Mouse (Mus musculus) gastrocnemius, postnatal 14 days (tissue): ENCODE results near the gene 1810049J17Rik. TPM values are rescaled to one million over a fixed set of nuclear protein-coding genes. Genes with fewer than 3 reads are reported as not detected.
A peak's percentile ranks its signal among the peaks of the same experiment; 100 is the strongest.
"Not testable (repeated sequence)": the region's sequence is repeated elsewhere in the genome, so short reads cannot be mapped to it uniquely, and the experiment has no call there.

ENCODE experiments used
- DNase-seq: peaks from one replicate; pipeline ENCODE4 v3.0.0; 2021; ENCODE audit warnings: mixed read lengths
- intact Hi-C: fragments of 180-260 bp; cut with DNase I; formaldehyde crosslinking; loops from one replicate; pipeline ENCODE4 v1.15.1; 2025; ENCODE audit warnings: low total_unique reads
- long read RNA-seq, 2 experiments: library from polyadenylated mRNA; stranded (forward); transcript quantifications; one replicate each; pipeline ENCODE4 v2.0.0; 2021
- total RNA-seq, 2 experiments: library from RNA; stranded (reverse); gene quantifications; 2 replicates each; pipeline ENCODE4 v1.2.3; 2021

1810049J17Rik gene
- total RNA-seq = not detected
- long read RNA-seq, experiment 1 = 0 reads
- long read RNA-seq, experiment 2 = 0 reads

DNA sequence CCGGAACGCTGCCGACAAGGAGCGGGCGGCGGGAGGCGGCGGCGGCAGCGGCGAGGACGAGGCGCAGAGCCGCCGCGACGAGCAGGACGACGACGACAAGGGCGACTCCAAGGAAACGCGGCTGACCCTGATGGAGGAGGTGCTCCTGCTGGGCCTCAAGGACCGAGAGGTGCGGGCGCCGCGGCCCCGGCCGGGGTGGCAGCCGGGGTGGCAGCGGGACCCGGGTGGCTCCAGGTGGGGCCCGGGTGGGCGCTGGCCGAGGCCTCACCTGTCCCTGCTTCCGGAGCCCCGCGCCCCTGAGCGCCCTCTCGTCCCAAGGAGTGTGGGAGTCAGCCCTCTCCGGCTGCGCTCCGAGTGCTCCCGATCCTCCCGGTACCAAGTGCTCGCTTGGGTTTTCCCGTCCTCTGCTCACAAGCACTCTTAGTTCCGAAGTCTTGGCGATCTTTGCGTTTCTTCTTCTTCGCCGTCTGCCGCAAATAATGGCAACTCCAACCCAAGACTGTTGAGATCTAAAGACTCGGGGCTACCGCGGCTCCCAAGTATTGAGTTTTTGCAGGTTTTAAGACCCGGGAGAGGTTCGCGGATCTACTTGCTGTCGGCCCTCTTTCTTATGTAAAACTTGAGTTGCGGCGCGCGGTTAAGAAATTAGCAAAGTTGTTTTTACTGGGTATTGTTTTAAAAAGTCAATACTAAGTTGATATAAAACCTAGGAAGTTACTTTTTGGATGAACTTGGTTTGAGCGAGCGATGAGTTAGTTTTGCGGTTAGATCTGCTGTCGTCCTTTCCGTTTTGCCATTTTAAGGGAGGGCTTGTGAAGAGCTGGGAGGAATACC lies at the start of gene 1810049J17Rik:
Gene 1810049J17Rik (minus strand): TSS at position 112 of the 834 bp plus-strand sequence.
- intact Hi-C loops = no loop called here
- DNase-seq = no peak

DNA sequence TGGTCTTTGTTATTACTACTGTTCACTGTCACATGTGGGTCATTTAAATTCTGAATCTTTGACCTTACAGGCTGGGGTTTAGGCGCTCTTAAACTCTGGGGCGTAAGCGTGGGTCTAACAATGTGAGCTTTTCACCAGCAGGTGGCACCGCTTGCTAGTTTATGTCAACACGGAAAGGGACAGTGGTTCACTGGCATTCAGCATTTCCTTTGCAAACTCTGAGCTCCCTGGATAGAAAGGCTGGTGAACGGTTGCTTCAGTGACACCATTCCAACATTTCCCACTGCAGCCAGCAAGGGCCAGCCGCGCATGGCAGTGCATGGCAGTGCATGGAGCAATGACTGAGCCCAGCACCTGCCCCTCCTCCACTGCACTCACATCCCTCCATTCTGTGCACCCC lies 49.5 kb upstream of the 1810049J17Rik start:
- DNase-seq = peak; percentile 65
- intact Hi-C loops = loop anchor here (1.0 to 5.0 kb wide), 2 partner anchors 205 to 421 kb away; no protein-coding TSS in a partner anchor

DNA sequence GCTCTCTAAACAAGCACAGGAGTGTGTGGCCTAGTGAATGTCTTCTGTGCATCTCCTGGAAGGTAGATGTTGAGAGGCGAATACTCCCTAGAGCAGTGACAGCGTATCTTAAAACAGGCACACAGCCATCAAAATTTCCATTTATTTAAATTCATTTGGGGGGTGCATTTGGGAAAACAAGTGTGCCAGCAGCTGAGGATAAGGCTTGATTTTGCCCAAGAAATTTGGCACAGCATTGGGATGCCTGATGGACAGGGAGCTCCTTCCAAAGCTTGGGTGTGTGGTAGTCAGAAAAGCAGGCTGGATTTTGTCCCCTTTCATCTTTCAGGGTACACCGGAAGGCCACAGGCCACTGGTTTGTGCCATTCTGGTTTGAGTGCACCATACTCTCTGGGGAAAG lies 48.4 kb upstream of the 1810049J17Rik start:
- intact Hi-C loops = loop anchor here (5.0 kb wide), 1 partner anchor 422 kb away; no protein-coding TSS in a partner anchor
- no peak for DNase-seq

DNA sequence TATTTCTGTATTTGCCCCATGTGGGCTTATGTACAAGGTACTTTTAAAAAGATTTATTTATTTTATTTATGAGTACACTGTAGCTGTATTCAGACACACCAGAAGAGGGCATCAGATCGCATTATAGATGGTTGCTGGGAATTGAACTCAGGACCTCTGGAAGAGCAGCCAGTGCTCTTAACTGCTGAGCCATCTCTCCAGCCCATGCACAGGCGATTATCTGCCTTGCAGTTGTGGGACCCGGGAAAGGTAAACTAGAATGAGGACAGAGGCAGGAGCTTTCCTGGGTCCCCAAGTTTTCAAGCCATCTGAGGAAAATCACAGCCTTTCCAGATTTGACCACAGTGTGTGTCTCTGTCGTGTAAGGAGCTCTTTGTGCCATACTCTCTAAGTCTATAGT lies 47.2 kb upstream of the 1810049J17Rik start:
- intact Hi-C loops = no loop called here
- no peak for DNase-seq

DNA sequence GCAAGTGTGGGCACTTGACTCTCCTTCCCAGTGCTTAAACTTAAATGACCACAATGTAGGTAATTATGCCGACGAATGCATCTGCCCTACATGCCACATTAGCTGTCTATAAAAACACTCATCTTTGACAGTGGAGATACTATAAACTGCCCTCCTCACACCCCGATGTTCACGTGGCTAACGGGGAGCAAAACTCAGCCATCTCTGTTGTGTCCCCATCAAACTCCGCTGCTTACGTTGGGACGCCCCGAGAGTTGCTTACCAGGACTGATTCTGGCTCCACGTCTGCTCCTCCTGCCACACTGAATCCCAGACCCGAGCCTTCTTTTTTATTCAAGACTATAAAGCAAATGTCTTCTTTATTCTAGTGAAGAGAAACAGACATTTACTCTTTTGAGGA lies 46.7 kb upstream of the 1810049J17Rik start:
- intact Hi-C loops = no loop called here
- DNase-seq = no peak

DNA sequence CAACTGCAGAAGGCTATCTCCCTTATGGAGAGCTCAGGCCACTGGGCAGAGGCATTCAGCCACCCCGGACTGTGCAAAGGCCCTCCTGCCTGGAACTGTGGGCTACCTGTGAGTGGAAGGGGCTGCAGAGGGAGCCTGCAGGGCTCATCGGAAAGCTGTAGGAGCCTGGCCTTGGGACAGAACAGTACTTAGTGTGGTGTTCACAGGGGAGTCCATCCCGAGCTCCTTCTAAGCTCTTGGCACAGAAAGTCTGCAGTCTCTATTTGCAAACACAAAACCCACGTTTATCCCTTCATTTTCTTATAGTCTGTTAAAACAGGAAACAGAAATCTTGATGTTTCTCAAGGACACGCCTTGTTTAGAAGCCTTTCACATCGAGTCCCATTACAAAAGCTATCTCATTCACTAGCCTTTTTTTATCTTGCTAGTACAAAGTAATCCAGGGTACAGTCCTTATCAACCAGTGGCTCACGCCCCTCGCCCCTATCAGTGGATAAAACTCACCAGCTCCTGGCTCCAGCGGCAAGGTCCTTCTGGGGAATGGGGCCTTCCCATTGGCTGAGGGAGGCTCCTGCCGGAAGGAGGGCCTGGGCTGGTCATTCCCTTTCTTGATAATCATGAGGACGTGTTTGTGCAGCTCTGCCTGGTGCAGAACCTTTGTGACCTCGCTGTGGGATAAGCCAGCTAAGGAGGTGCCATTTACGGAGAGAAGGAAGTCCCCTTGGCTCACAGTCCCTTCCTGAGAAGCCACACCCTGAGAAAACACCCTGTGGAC lies 45.8 kb upstream of the 1810049J17Rik start:
- DNase-seq = no peak
- intact Hi-C loops = no loop called here

DNA sequence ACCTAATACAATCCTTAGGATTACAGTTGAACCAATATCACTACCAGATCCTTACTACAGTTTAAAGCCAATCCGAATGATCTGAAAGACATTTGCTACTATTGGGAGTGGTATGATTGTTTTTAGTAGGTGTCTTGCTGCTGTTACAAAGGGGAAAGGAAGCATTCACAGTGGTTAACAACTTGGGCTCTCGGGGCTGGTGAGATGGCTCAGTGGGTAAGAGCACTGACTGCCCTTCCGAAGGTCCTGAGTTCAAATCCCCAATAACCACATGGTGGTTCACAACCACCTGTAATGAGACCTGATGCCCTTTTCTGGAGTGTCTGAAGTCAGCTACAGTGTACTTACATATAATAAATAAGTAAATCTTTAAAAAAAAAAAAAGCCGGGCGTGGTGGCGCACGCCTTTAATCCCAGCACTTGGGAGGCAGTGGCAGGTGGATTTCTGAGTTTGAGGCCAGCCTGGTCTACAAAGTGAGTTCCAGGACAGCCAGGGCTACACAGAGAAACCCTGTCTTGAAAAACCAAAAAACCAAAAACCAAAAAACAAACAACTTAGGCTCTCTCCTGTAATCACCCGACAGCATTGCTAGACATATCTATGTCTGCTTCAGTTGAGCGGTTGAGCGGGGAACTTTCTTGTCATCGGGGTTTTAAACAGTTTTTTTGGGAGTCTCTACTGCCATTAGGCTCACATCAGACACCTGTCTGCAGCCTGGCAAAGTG lies 45.0 kb upstream of the 1810049J17Rik start:
- DNase-seq, intact Hi-C loops: not testable (repeated sequence)

DNA sequence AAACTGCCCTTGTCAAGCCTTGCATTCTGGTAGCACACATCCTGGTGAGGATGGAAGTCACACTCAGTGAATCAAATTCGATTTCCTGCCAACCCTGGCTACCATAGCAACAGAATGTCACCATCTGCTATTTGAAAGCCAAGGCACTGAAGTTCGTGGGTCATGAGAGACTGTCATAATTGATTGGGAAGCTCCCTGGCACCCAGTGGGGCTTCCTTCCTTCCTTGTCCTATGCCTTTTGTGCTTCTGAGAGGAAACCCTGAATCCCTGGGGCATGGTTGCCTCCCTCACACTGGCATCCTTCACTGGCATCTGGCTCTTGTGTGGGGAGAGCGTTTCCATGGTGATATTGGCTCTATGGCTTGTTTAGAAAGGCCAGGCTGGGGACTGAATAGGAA lies 44.4 kb upstream of the 1810049J17Rik start:
- intact Hi-C loops = no loop called here
- DNase-seq = no peak

DNA sequence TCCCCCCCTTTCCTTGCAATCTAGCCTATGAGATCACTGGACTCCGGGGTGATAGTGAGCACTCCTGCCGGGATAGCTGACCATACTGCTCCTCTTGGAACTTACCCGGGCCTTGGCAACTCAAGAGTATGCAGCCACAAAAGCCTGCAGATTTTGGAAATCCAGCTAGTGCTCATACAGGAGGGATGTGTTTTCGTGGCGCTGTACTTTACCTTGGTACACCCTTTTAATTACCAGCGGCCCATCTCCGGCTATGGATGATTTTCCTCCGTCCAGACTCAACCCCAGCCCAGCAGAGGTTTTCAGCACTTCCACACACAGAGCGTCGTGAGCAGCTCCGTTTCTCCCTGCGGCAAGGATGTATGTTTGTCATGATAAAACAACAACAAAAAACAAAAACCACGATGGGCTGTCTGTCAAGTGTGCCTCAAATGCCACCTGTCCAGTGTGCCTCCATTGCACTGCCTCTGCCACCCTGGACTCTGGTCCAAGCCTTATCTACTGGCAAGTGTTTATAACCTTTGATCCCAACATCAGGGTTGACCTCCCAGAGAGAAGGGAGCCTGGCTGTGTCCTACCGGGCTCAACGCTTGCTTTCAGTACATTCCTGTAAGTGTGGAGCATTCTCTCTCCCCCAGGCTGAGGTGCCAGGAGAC lies 43.8 kb upstream of the 1810049J17Rik start:
- intact Hi-C loops = no loop called here
- no peak for DNase-seq

DNA sequence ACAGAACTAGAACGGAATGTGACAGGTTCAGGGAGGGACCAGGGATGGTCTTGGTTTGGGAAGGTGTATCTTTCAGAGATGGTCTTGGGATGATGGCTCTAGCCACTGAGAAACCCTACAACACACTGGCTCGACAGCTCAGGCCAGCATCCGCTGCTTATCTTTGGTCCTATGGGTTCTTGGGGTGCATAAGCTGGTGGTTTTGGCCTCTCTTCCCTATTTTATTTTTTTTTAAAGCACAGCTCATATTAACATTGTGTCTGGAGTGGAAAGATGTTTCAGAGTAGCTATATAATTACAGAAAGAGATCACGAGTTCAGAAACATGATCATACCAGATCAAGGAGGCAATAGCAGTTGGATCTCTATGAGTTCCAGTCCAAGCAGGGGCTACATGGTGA lies 42.4 kb upstream of the 1810049J17Rik start:
- intact Hi-C loops = no loop called here

DNA sequence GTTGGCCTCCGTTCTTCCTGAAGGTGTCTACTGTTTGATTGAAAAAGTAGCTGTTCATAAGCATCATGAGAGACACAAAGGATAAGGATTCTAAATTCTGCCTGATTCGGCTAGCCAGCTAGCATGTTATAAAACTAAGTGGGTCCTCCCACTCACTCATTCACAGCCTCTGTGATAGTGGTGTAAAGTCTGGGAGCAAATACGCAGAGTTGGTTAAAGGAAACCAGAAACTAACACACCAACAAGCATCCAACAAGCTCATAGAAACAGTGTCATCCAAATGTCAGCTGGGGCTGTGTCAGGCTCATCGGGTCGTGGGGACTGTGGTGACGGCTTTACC lies 41.0 kb upstream of the 1810049J17Rik start:
- no peak for DNase-seq
- intact Hi-C loops = no loop called here

More for the DNA sequence above, 42.4 kb upstream of the 1810049J17Rik start:
- DNase-seq = no peak

DNA sequence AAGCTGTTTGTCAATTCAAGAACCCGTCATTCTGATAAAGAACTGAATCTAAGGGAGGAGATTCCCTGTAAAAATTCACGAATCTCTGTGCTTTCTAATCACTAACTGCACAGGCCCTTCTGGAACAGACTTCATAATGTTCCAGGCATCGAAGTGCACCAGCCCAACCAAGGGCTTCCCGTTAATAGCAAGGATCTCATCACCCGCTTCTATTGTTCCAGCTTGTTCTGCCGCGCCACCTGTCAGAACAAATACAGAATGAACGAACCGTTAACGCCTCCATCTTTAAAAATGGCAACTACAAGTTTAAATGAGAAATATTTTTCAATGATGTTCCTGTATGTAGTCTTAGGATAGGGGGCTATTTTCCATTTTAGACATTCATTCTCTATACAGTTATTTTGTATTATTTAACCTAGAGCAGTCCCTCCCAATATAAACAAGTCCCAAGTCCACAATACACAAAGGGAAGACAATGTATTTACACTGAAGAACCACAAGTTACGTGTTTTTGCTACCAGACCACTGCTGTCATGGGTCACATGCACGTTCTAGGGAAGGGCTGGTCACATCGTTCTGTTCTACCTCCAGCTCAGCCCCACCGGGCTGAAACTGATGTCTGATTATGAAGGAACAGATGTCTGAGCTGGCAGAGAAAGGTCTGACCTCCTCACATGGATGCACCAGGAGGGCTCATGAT lies 40.5 kb upstream of the 1810049J17Rik start:
- DNase-seq = no peak
- intact Hi-C loops = no loop called here

DNA sequence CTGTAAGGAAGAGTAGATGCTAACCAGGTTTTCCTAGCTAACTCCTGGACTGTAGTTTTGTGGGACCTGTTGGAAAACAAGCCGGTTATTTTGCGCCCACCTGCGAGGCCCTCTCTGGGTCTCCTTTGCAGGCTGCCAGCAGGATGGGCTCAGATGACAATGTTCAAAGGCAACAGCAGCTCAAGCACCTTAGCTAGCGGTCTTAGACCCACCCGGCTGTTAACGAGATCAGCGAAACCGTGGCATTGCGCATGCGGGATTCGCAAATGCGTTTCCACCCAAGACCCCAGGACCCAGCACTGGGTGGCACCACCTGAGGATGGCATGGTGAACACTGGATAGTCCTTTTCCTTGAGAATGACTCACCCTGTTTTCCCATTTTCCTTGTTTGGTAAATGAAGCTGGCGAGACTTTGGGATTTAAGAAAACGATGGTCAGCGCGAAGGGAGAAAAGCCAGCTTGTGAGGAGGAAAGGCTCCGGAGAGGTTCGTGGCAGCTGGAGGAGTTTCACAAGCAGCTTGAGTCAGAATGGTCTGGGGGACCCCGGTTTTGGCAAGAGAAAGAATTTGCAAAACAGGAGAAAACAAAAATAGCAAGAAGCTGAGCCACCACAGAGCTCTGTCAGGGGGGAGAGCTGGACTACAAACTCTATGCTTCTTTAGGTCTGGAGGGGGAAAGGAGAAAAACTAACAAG lies 39.0 kb upstream of the 1810049J17Rik start:
- intact Hi-C loops = no loop called here

DNA sequence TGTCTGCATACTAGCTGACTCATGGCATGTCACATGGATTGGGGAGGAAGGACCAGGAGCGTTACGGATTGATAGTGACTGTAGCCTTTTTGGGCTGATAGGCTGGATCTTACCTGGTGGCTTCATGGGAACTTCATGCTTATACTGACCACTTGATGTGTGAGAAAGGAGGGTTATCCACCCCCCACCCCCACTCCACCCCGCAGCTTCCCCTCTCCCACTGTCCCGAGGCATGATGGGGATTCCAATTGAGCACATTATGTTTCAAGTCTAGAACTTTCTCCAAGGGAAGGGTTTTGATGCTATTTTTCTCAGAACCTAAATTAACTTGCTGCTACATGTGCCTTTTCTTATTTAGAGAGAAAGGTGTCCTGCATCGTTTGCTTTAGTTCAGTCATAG lies 36.7 kb upstream of the 1810049J17Rik start:
- intact Hi-C loops = no loop called here
- DNase-seq = no peak

More for the DNA sequence above, 39.0 kb upstream of the 1810049J17Rik start:
- no peak for DNase-seq

DNA sequence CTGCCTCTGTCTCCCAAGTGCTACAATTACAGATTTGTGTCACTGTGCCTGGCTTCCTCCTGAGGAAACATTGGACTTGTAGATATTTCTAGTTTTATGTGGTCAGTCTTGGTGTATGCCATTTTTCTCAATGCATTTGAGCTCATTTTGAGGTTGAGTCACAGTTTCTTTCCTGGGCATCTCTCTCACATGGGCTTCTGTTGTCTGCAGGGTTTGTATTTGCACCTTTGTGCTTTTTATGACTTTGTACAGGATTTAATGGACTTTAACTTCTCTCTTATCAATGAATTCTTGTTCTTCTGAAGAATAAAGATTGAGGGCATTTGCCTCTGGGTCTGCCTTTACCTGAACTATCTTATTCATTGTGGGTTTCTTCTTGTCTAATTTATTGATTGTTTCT lies 35.8 kb upstream of the 1810049J17Rik start:
- intact Hi-C loops = no loop called here
- DNase-seq = no peak

DNA sequence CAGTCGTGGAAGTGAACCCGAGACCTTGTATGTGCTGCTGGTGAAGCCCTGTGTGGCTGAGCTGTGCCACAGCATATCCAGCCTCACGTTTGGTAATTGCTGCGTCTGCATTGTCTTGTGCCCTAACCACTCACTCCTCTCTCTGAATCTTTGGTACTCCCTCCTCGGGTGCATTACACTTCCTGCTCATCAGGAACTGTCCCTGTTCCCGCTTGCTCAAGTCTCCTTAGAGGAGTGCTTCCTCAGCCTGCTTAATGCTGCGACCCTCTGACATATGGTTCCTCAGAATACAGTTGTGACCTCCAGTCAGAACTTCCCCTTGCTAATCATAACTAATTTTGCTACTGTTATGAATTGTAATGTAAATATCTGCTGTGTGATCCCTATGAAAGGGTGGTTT lies 34.2 kb upstream of the 1810049J17Rik start:
- no peak for DNase-seq
- intact Hi-C loops = no loop called here

DNA sequence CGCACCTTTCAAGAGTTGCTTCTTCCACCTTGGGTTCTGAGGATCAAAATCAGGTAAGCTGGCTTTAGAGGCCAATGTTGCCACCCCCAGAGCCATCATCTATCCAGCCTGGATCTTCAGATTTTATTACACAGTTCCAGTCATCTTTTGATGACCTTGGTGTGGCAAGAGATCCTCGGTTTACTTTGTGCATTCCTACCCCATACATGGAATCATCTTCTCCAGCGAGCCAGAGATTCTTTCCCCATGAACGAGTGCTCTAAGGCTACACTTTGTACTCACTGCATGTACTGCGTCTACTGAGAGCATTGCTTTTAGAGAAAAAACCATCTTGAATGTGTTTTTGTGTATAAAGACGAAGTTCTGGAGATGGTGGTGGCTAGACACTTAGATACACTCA lies 33.6 kb upstream of the 1810049J17Rik start:
- DNase-seq = no peak
- intact Hi-C loops = no loop called here

DNA sequence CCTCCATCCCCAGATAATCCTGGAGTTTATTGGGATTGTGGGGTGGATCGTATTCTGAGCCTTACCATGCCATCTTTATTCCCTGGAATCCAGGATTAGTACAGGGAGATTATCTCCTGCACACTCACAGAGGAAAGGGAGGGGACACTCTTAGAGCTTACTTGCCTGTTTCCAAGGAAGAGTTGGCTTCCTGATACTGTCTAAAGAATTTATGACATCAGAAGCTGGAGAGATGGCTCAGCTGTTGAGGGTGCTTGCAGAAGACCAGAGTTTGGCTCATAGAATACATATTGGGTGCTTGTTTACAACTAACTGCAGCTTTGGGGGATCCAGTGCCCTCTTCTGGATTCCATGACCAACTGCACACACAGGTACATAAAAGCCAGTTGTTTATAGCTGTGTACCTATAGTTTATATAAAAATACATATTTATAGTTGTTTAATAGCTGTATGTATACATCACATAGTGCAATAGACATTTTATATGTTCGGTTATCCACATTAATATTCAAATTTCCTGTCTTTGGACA lies 32.6 kb upstream of the 1810049J17Rik start:
- intact Hi-C loops = no loop called here

More for the DNA sequence above, 32.6 kb upstream of the 1810049J17Rik start:
- DNase-seq = no peak
